Mouse (Mus musculus): ENCODE data around the gene Mrap. TPM values are rescaled to one million over a fixed set of nuclear protein-coding genes. Genes with fewer than 3 reads are reported as not detected.

Gene Mrap
- polyA plus RNA-seq, 1 experiment = not detected

DNA sequence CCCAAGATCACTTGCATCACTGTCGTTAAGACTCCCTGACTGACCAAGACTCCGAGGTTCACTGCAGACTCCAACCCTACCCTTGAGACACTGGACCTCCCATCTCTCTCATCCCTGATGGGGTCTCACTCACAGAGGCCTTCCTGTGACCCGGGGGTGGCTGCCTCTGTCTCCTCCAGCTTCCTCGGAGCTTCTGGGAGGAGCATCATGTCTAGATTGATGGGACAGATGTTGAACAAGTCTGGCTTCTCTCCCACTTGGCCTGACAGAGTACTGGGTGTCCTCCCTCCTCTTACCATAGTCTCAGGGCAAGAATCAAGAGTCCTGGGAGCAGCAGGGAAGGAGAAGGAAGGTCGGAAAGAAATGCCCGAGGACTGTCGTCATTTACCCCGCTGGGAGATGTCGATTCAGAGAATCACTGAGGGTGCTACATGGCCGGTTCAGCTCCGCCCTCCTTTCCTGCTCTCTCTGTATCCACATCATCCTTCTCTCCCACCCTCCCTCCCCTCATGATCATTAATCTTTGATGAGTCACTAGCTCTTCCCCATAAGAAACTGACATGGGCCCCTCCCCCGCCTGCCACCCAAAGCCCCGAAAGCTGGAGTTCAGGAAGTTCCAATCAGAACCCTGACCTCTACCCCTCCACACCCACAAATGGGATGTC lies 33.7 kb upstream of the Mrap start:
- no peak for TF ChIP-seq POLR2A (IDR thresholded peaks at IDR 0.05; ENCODE audit: borderline replicate concordance, low read depth, low read length)
- no peak for TF ChIP-seq CTCF (IDR thresholded peaks at IDR 0.05; ENCODE audit: low read depth, low read length)
- Histone ChIP-seq H3K4me3 (ENCODE audit: insufficient read depth, low read length) (no peak overlapping the region), H3K4me1 (ENCODE audit: control insufficient read depth, insufficient read depth, low read length) (no peaks in the 10 kb centered on the region), H3K27ac (ENCODE audit: insufficient read depth, low read depth, low read length) (no peak overlapping the region)

GRCm38 (mm10) chr16:90706279-90706678 lies 31.7 kb upstream of the Mrap start:
- Histone ChIP-seq H3K4me3 (ENCODE audit: insufficient read depth, low read length) (no peak overlapping the region), H3K4me1 (ENCODE audit: control insufficient read depth, insufficient read depth, low read length) (peaks cover 8% of the 10 kb centered on the region), H3K27ac (ENCODE audit: insufficient read depth, low read depth, low read length) (no peak overlapping the region)
- TF ChIP-seq POLR2A (IDR thresholded peaks at IDR 0.05; ENCODE audit: borderline replicate concordance, low read depth, low read length) (no peak), CTCF (IDR thresholded peaks at IDR 0.05; ENCODE audit: low read depth, low read length) (no peak)

GRCm38 (mm10) chr16:90709711-90710289 lies 28.2 kb upstream of the Mrap start:
- Histone ChIP-seq H3K27ac (ENCODE audit: insufficient read depth, low read depth, low read length) (no peak overlapping the region), H3K4me1 (ENCODE audit: control insufficient read depth, insufficient read depth, low read length) (peaks cover 8% of the 10 kb centered on the region), H3K4me3 (ENCODE audit: insufficient read depth, low read length) (no peak overlapping the region)
- TF ChIP-seq POLR2A (IDR thresholded peaks at IDR 0.05; ENCODE audit: borderline replicate concordance, low read depth, low read length) (no peak), CTCF (IDR thresholded peaks at IDR 0.05; ENCODE audit: low read depth, low read length) (no peak)

DNA sequence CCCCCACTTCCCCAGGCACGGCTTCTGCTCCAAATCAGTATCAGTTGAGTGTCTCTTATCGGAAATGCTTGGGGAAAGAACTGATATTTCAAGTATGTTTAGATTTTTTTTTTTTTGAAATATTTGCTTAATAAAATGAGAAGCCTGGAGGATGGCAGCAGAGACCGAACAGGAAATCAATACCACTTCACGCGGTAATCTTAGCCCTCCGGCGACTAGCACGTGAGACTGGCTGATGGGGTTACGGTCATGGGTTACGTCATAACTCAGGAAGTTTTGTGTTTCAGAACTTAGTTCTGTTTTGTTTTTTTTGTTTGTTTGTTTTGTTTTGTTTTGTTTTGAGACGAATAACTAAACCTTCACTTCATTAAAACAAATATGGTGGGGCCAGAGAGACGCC lies 27.7 kb upstream of the Mrap start:
- Histone ChIP-seq H3K4me3 (ENCODE audit: insufficient read depth, low read length) (no peak overlapping the region), H3K4me1 (ENCODE audit: control insufficient read depth, insufficient read depth, low read length) (peaks cover 8% of the 10 kb centered on the region), H3K27ac (ENCODE audit: insufficient read depth, low read depth, low read length) (no peak overlapping the region)
- TF ChIP-seq CTCF (IDR thresholded peaks at IDR 0.05; ENCODE audit: low read depth, low read length) = no peak

- Histone ChIP-seq H3K4me1 (ENCODE audit: control insufficient read depth, insufficient read depth, low read length) (peaks cover 2% of the 10 kb centered on the region; the same call in 1 of the 2 replicates), H3K27ac (ENCODE audit: insufficient read depth, low read depth, low read length) (no peak overlapping the region), H3K4me3 (ENCODE audit: insufficient read depth, low read length) (no peak overlapping the region)
- no peak for TF ChIP-seq CTCF (IDR thresholded peaks at IDR 0.05; ENCODE audit: low read depth, low read length)
- no peak for TF ChIP-seq POLR2A (IDR thresholded peaks at IDR 0.05; ENCODE audit: borderline replicate concordance, low read depth, low read length)
Observed at GRCm38 (mm10) chr16:90724051-90724450, 14.0 kb upstream of the Mrap start.

DNA sequence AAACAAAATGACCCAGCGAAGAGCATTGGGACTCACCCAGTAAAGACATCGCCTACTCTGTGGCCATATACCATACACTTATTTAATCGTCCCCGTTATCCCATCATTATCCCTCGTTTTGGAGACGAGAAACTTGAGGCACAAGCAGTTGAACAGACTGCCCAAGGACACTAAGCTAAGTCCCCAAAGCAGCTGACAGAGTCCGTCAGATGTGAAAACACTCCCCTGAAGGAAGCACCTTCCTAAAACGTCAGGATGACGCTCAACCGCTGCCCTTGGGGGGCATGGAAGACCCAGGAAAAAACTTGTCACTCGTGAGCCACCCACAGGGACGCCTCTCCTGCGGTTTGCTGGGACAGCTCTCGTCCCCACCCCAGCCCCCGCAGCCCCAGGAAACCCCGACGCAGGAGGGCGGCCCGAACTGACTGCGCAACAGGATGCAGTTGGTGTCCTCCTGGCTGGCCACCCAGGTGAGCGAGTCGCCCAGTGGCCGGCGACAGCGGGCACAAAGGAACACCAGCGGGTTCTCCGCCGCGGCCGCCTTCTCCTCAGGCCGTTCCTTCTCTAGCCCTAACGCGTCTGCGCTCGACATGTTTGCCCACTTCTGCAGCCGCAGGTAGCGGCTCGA lies 11.3 kb upstream of the Mrap start:
- Histone ChIP-seq H3K27ac (ENCODE audit: insufficient read depth, low read depth, low read length) (0 out of 2 replicates have a peak overlapping the region, but pooled peaks have one; percentile 10), H3K4me3 (ENCODE audit: insufficient read depth, low read length) (peak overlapping the region; percentile 93), H3K4me1 (ENCODE audit: control insufficient read depth, insufficient read depth, low read length) (peaks cover 2% of the 10 kb centered on the region; the same call in 1 of the 2 replicates)
- TF ChIP-seq CTCF (IDR thresholded peaks at IDR 0.05; ENCODE audit: low read depth, low read length) = no peak
- no peak for TF ChIP-seq POLR2A (IDR thresholded peaks at IDR 0.05; ENCODE audit: borderline replicate concordance, low read depth, low read length)

GRCm38 (mm10) chr16:90727233-90728115 lies 10.5 kb upstream of the Mrap start, which contains the start of gene Mis18a:
TSS of gene Mis18a (minus strand) at chr16:90727404.
- Histone ChIP-seq H3K4me3 (ENCODE audit: insufficient read depth, low read length) (peak within 1 kb of the TSS; percentile 93), H3K27ac (ENCODE audit: insufficient read depth, low read depth, low read length) (0 out of 2 replicates have a peak within 1 kb of the TSS, but pooled peaks have one; percentile 22), H3K4me1 (ENCODE audit: control insufficient read depth, insufficient read depth, low read length) (peaks cover 2% of the 10 kb centered on the region; the same call in 1 of the 2 replicates)
- peak; percentile 47; the same call in 1 of the 2 replicates for TF ChIP-seq POLR2A (IDR thresholded peaks at IDR 0.05; ENCODE audit: borderline replicate concordance, low read depth, low read length)
- TF ChIP-seq CTCF (IDR thresholded peaks at IDR 0.05; ENCODE audit: low read depth, low read length) = no peak

- Histone ChIP-seq H3K27ac (ENCODE audit: insufficient read depth, low read depth, low read length) (no peak overlapping the region), H3K4me1 (ENCODE audit: control insufficient read depth, insufficient read depth, low read length) (no peaks in the 10 kb centered on the region)
Observed at GRCm38 (mm10) chr16:90735611-90736010, 2.4 kb upstream of the Mrap start.

GRCm38 (mm10) chr16:90736672-90737270 lies 1.2 kb upstream of the Mrap start:
- H3K4me1 ChIP-seq (ENCODE audit: control insufficient read depth, insufficient read depth, low read length) = no peaks in the 10 kb centered on the region
- no peak overlapping the region for H3K27ac ChIP-seq (ENCODE audit: insufficient read depth, low read depth, low read length)
- H3K4me3 ChIP-seq (ENCODE audit: insufficient read depth, low read length) = no peak overlapping the region
- no peak for TF ChIP-seq CTCF (IDR thresholded peaks at IDR 0.05; ENCODE audit: low read depth, low read length)
- no peak for TF ChIP-seq POLR2A (IDR thresholded peaks at IDR 0.05; ENCODE audit: borderline replicate concordance, low read depth, low read length)

More at GRCm38 (mm10) chr16:90735611-90736010, 2.4 kb upstream of the Mrap start:
- TF ChIP-seq CTCF (IDR thresholded peaks at IDR 0.05; ENCODE audit: low read depth, low read length) = no peak
- no peak for TF ChIP-seq POLR2A (IDR thresholded peaks at IDR 0.05; ENCODE audit: borderline replicate concordance, low read depth, low read length)
- no peak overlapping the region for H3K4me3 ChIP-seq (ENCODE audit: insufficient read depth, low read length)
